Mouse (Mus musculus) mouse trophoblast stem cell (cell line): ENCODE results near the gene Nifk.

Experiments used
- in situ Hi-C, 2 experiments: fragments of 300-500 bp; cut with MseI, MboI; formaldehyde crosslinking; loops; 2 replicates in 1 of 2; 3 replicates in 1 of 2; pipeline ENCODE4 v1.15.1; 2025

Gene Nifk

DNA sequence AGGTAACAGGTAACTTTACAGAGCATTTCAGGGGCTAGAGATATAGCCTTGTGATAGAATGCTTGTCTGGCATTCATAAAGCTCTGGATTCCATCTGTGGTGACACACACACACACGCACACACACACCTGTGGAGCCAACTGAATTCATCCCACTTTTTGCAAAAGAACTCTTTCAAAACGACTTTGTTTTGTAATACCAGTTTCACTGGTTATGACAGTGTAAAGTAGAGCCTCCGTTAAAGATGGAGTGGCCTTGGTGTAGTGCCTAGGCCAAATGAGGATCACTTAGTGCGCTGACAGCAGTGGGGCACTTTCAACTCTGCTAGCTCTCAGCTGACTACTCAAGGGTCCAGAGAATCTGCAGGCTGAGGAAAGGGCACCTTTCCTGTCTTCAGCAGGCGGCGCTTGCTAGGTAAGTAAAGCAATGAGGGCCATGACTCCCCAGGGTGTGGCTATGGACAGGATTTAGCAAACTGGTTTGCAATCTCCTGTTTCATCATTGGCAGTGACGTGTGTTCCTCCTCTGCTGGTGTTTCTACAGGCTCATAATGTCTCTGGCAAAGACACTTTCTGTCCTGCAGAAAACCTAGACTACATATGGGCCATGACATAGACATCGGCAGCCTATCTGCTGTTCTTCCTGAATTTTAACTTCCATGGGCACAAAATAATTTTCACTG is 58.6 kb downstream of the Nifk start:
- in situ Hi-C loops = no loop called here
